Mouse (Mus musculus) testis, postnatal 10 days (tissue): ENCODE measurements around the gene Smpd2.
A peak's percentile ranks its signal among the peaks of the same experiment; 100 is the strongest.
"Not testable (repeated sequence)": the region's sequence is repeated elsewhere in the genome, so short reads cannot be mapped to it uniquely, and the experiment has no call there.

Source experiments
- DNase-seq: peaks from one replicate; pipeline ENCODE4 v3.0.0; 2021; ENCODE audit warnings: low spot score

The Smpd2 gene

GRCm38 (mm10) chr10:41489708-41490517, at the start of gene Smpd2, which contains the start of gene Ppil6:
Smpd2 (minus strand) TSS chr10:41490369.
Ppil6 (plus strand) TSS chr10:41490439.
- peak; percentile 98 for DNase-seq

- DNase-seq, result no peak
Measured at GRCm38 (mm10) chr10:41538986-41539385, 48.8 kb upstream of the Smpd2 start.

- DNase-seq, result no peak
Measured at GRCm38 (mm10) chr10:41537983-41538330, 47.8 kb upstream of the Smpd2 start.

GRCm38 (mm10) chr10:41537226-41537982, 47.2 kb upstream of the Smpd2 start:
- DNase-seq, result no peak

- DNase-seq, result no peak
Measured at GRCm38 (mm10) chr10:41536714-41537113, 46.5 kb upstream of the Smpd2 start.

GRCm38 (mm10) chr10:41535991-41536390, 45.8 kb upstream of the Smpd2 start:
- DNase-seq, result no peak

GRCm38 (mm10) chr10:41529972-41530371, 39.8 kb upstream of the Smpd2 start:
- DNase-seq, result no peak

- DNase-seq, result no peak
Measured at GRCm38 (mm10) chr10:41525696-41526095, 35.5 kb upstream of the Smpd2 start.

- no peak for DNase-seq
Measured at GRCm38 (mm10) chr10:41523386-41523785, 33.2 kb upstream of the Smpd2 start.

GRCm38 (mm10) chr10:41520410-41520673, 30.2 kb upstream of the Smpd2 start:
- no peak for DNase-seq

- peak; percentile 77 for DNase-seq
Measured at GRCm38 (mm10) chr10:41519640-41520409, 29.7 kb upstream of the Smpd2 start.

- peak; percentile 96 for DNase-seq
Measured at GRCm38 (mm10) chr10:41518981-41519618, 28.9 kb upstream of the Smpd2 start, which contains the start of gene Cd164. Cd164 (plus strand) TSS chr10:41519414.

- peak; percentile 77 for DNase-seq
Measured at GRCm38 (mm10) chr10:41518508-41518980, 28.4 kb upstream of the Smpd2 start.

GRCm38 (mm10) chr10:41514921-41515320, 24.8 kb upstream of the Smpd2 start:
- peak; percentile 8 for DNase-seq

- peak; percentile 34 for DNase-seq
Measured at GRCm38 (mm10) chr10:41514301-41514700, 24.1 kb upstream of the Smpd2 start.

GRCm38 (mm10) chr10:41509160-41509559, 19.0 kb upstream of the Smpd2 start:
- peak; percentile 61 for DNase-seq

GRCm38 (mm10) chr10:41505446-41505845, 15.3 kb upstream of the Smpd2 start:
- DNase-seq, result not testable (repeated sequence)

- no peak for DNase-seq
Measured at GRCm38 (mm10) chr10:41504996-41505395, 14.8 kb upstream of the Smpd2 start.

- DNase-seq, result no peak
Measured at GRCm38 (mm10) chr10:41500941-41501340, 10.8 kb upstream of the Smpd2 start.

- DNase-seq, result no peak
Measured at GRCm38 (mm10) chr10:41491111-41491510, 942 bp upstream of the Smpd2 start.

- no peak for DNase-seq
Measured at GRCm38 (mm10) chr10:41490518-41490873, 327 bp upstream of the Smpd2 start.

- DNase-seq, result no peak
Measured at GRCm38 (mm10) chr10:41489294-41489693, 875 bp downstream of the Smpd2 start.
